Mouse (Mus musculus) stomach, embryonic 16.5 days (tissue): ENCODE data around the gene Fam131c. TPM values are rescaled to one million over a fixed set of nuclear protein-coding genes. Genes with fewer than 3 reads are reported as not detected.
A peak's percentile ranks its signal among the peaks of the same experiment; 100 is the strongest.

Experiments used
- ATAC-seq: fragments of 200-750 bp; cut with Nextera tagmentation; 2 replicates; pipeline ENCODE4 v1.8.0; 2017; ENCODE audit warnings: moderate number of reproducible peaks, moderate TSS enrichment; ENCODE audit not compliant: insufficient read depth, low FRiP score
- H3K27ac ChIP-seq: fragments of 300-500 bp; sonication (generic); 2 replicates; pipeline ENCODE4 v1.5.1; 2014; ENCODE audit warnings: low read length
- H3K27me3 ChIP-seq: fragments of 300-500 bp; sonication (generic); 2 replicates; pipeline ENCODE4 v1.6.1; 2014; ENCODE audit warnings: low read length, control low read depth, mixed read lengths; ENCODE audit not compliant: control insufficient read depth, insufficient read depth
- H3K36me3 ChIP-seq: fragments of 300-500 bp; sonication (generic); 2 replicates; pipeline ENCODE4 v1.6.1; 2014; ENCODE audit warnings: low read length; ENCODE audit not compliant: control insufficient read depth, insufficient read depth
- H3K4me1 ChIP-seq: fragments of 300-500 bp; sonication (generic); 2 replicates; pipeline ENCODE4 v1.6.1; 2014; ENCODE audit warnings: low read length, control low read depth, mixed read lengths; ENCODE audit not compliant: control insufficient read depth, insufficient read depth
- H3K4me2 ChIP-seq: fragments of 300-500 bp; sonication (generic); 2 replicates; pipeline ENCODE4 v1.6.1; 2014; ENCODE audit warnings: low read depth, low read length, mixed read lengths
- H3K4me3 ChIP-seq: fragments of 300-500 bp; sonication (generic); replicated peaks from 2 replicates; pipeline ENCODE4 v1.5.1; 2014; ENCODE audit warnings: mild to moderate bottlenecking, low read length
- H3K9ac ChIP-seq: fragments of 300-500 bp; sonication (generic); 2 replicates; pipeline ENCODE4 v1.6.1; 2014; ENCODE audit warnings: low read length
- H3K9me3 ChIP-seq: fragments of 300-500 bp; sonication (generic); replicated peaks from 2 replicates; pipeline ENCODE4 v1.6.1; 2016; ENCODE audit warnings: low read length, control low read depth; ENCODE audit not compliant: control insufficient read depth
- WGBS: fragments of 180-500 bp; shearing (Covaris S2); extraction: QIAGEN DNeasy Blood & Tissue Kit; methylation state at CpG from one replicate; pipeline ENCODE4 v1.1.7; 2014; 5-methylcytosine and 5-hydroxymethylcytosine counted together
- polyA plus RNA-seq: library from polyadenylated mRNA; unstranded; fragments of >200 nt; fragmentation: Nextera tagmentation; extraction: Ambion mirVana; gene quantifications from 2 replicates; pipeline ENCODE4 v1.2.1, GENCODE M21; 2015

Fam131c gene
- polyA plus RNA-seq, 1 experiment from 2014 or later, result 3.5 TPM

GRCm38 (mm10) chr4:141422841-141423240, 54.8 kb downstream of the Fam131c start:
- 86% methylated on average over 5 of the region's 5 CpGs for WGBS
- ATAC-seq, result no peak

GRCm38 (mm10) chr4:141423288-141423687, 55.3 kb downstream of the Fam131c start:
- no peaks in the 10 kb centered on the region for H3K9me3 ChIP-seq
- no peaks in the 10 kb centered on the region for H3K27me3 ChIP-seq
- no peak overlapping the region for H3K4me2 ChIP-seq
- ATAC-seq, result no peak
- peaks cover 41% of the 10 kb centered on the region for H3K4me1 ChIP-seq
- no peaks in the 10 kb centered on the region for H3K36me3 ChIP-seq
- H3K4me3 ChIP-seq, result no peak overlapping the region
- no peak overlapping the region for H3K9ac ChIP-seq
- 79% methylated on average over 5 of the region's 5 CpGs for WGBS
- no peak overlapping the region for H3K27ac ChIP-seq

More at GRCm38 (mm10) chr4:141422841-141423240, 54.8 kb downstream of the Fam131c start:
- Histone ChIP-seq H3K4me3 (no peak overlapping the region), H3K4me1 (peaks cover 41% of the 10 kb centered on the region), H3K27ac (no peak overlapping the region), H3K36me3 (no peaks in the 10 kb centered on the region), H3K9ac (no peak overlapping the region; the same call in 1 of the 2 replicates), H3K9me3 (no peaks in the 10 kb centered on the region), H3K4me2 (peak overlapping the region; percentile 34; the same call in 1 of the 2 replicates), H3K27me3 (no peaks in the 10 kb centered on the region)

- no peak overlapping the region for H3K4me2 ChIP-seq
- H3K4me3 ChIP-seq, result no peak overlapping the region
- H3K4me1 ChIP-seq, result peaks cover 41% of the 10 kb centered on the region
- no peaks in the 10 kb centered on the region for H3K36me3 ChIP-seq
- WGBS, result 88% methylated on average over 13 of the region's 13 CpGs
- no peak overlapping the region for H3K27ac ChIP-seq
- H3K9ac ChIP-seq, result no peak overlapping the region
- H3K9me3 ChIP-seq, result no peaks in the 10 kb centered on the region
- no peaks in the 10 kb centered on the region for H3K27me3 ChIP-seq
- ATAC-seq, result no peak
These were observed 55.8 kb downstream of the Fam131c start for GRCm38 (mm10) chr4:141423691-141424431.

- Histone ChIP-seq H3K9ac (peak overlapping the region; percentile 71), H3K4me3 (peak overlapping the region; percentile 47), H3K27me3 (no peaks in the 10 kb centered on the region), H3K4me1 (peaks cover 29% of the 10 kb centered on the region), H3K36me3 (no peaks in the 10 kb centered on the region), H3K27ac (peak overlapping the region; percentile 36), H3K9me3 (no peaks in the 10 kb centered on the region), H3K4me2 (peak overlapping the region; percentile 74)
- WGBS, result 4% methylated on average over 36 of the region's 36 CpGs
- ATAC-seq, result peak; percentile 78
These were observed 57.8 kb downstream of the Fam131c start for GRCm38 (mm10) chr4:141425484-141426479.

DNA sequence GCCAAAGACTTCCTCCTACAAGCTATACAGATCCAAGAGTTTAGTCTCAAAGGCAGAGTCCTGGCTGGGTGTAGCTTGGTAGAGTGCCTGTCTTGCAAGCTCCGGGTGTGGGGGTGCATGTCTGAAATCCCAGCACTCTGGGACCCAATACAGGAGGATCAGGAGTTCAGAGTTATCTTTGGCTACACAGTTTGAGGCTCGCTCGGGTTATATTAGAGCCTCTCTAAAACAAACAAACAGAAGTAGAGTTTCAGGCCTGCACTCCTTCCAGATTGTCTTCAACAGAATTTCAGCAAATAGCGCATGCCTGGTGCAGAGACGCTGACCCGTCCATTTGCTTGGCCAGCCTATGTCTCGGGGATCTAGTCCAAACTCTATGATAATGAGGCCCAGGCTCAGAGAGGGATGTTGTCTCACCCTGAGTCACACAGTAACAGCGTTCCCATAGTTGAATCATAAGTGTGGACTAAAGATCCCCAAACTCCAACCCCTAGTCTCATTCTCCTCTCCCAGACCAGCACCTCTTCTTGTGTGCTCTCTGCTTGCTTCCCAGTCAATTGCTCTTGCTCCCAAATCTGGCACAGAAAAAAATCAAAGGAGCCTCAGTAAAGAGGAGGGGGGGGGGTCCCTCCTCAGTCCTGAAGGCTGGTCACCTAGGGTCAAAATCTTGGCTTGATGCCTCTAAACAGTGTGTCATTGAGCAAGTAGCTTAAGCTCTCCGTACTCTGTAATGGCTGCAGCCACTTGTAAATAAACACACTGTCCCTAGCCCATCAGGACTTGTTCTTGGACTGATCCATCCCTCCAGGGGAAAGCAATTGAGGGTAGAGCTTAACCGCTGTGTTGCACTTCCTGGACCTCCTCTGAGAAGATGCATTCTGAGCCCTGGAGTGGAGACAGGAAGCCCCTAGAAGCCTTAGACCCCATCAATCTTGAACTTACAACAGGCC, 59.1 kb downstream of the Fam131c start:
- no peaks in the 10 kb centered on the region for H3K9me3 ChIP-seq
- H3K27me3 ChIP-seq, result no peaks in the 10 kb centered on the region
- H3K4me1 ChIP-seq, result peaks cover 18% of the 10 kb centered on the region
- H3K36me3 ChIP-seq, result no peaks in the 10 kb centered on the region
- no peak overlapping the region for H3K4me3 ChIP-seq
- no peak overlapping the region for H3K4me2 ChIP-seq
- peak overlapping the region; percentile 36; the same call in 1 of the 2 replicates for H3K27ac ChIP-seq
- H3K9ac ChIP-seq, result no peak overlapping the region
- no peak for ATAC-seq
- 48% methylated on average over 10 of the region's 10 CpGs for WGBS

GRCm38 (mm10) chr4:141427921-141428320, 59.9 kb downstream of the Fam131c start:
- no peaks in the 10 kb centered on the region for H3K36me3 ChIP-seq
- no peaks in the 10 kb centered on the region for H3K9me3 ChIP-seq
- peaks cover 18% of the 10 kb centered on the region for H3K4me1 ChIP-seq
- no peak overlapping the region for H3K27ac ChIP-seq
- H3K9ac ChIP-seq, result no peak overlapping the region
- no peak overlapping the region for H3K4me3 ChIP-seq
- H3K27me3 ChIP-seq, result no peaks in the 10 kb centered on the region
- WGBS, result 86% methylated on average over 13 of the region's 13 CpGs
- no peak for ATAC-seq
- H3K4me2 ChIP-seq, result no peak overlapping the region

DNA sequence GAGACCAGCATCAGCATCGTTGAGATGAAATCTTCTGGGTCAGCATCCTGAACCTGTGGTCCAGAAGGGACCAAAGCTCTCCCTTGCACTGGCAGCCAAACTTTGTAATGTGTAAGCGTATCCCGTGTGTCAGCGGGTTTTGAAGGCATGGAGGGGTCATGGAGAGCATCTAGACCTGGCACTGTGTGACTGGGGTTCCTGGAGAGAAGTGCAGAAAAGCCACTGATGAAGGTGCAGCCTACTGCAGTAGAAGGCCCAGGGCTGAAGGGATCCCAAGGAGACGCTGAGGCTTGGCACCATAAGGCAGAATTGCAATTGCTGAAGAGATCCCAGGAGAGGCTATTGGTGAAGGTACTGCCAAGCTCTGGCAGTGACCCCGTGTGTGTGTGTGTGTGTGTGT, 61.4 kb downstream of the Fam131c start:
- Histone ChIP-seq H3K4me2 (no peak overlapping the region), H3K27me3 (no peaks in the 10 kb centered on the region), H3K9ac (no peak overlapping the region), H3K9me3 (no peaks in the 10 kb centered on the region), H3K36me3 (no peaks in the 10 kb centered on the region), H3K4me1 (peaks cover 18% of the 10 kb centered on the region), H3K4me3 (no peak overlapping the region), H3K27ac (no peak overlapping the region)
- WGBS, result 77% methylated on average over 6 of the region's 6 CpGs
- ATAC-seq, result no peak

- Histone ChIP-seq H3K4me2 (no peak overlapping the region), H3K27me3 (no peaks in the 10 kb centered on the region), H3K36me3 (no peaks in the 10 kb centered on the region), H3K9me3 (no peaks in the 10 kb centered on the region), H3K4me1 (peaks cover 18% of the 10 kb centered on the region), H3K4me3 (no peak overlapping the region), H3K27ac (no peak overlapping the region), H3K9ac (no peak overlapping the region)
- no peak for ATAC-seq
- 51% methylated on average over 9 of the region's 9 CpGs for WGBS
These were observed 61.8 kb downstream of the Fam131c start for GRCm38 (mm10) chr4:141429847-141430246.
